Mouse (Mus musculus) megakaryocyte, adult 5-6 weeks (primary cell): ENCODE results near the gene Cul7. TPM values are rescaled to one million over a fixed set of nuclear protein-coding genes. Genes with fewer than 3 reads are reported as not detected.

ENCODE experiments used
- ATAC-seq: 2 replicates; pipeline ENCODE4 v1.8.0; 2016; ENCODE audit warnings: mild to moderate bottlenecking, inconsistent platforms; ENCODE audit not compliant: poor library complexity, severe bottlenecking
- total RNA-seq, 2 experiments: library from RNA; stranded (forward) in 1 of 2; stranded (reverse) in 1 of 2; fragments of 153-499, 151-499 nt in 1 of 2; fragments of 221-1000, 200-1000 nt in 1 of 2; gene quantifications; 2 replicates each; pipeline versions ENCODE4 v1.2.3 to v1.2.4; 2015 to 2017

The Cul7 gene
- total RNA-seq, 2 experiments from 2014 or later = 1.7 to 1.9 TPM

- no peak for ATAC-seq
Measured at GRCm38 (mm10) chr17:46667712-46668111, 17.6 kb downstream of the Cul7 start.

DNA sequence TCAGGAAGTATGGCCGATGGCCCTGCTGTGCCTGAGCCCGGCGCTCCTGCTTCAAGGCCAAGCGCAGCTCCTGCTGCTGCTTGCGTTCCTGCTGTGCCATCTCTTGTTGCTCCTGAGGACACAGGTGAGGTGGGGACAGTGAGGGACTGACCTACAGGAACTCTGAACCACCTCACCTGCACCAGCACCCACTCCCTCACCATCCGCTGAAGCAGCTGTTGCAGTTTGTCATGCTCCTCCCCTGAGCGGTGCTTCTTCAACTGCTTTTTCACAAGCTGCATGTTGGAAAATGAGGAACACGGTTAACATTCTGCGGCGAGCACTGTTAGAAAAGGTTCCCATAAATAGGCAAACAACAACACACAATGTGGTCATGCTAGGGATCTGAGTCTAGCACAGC lies 19.8 kb downstream of the Cul7 start:
- no peak for ATAC-seq

- ATAC-seq = peak; percentile 99
Measured at GRCm38 (mm10) chr17:46673850-46674529, 23.9 kb downstream of the Cul7 start, which contains the start of gene Rrp36. Gene Rrp36, minus strand, starts transcription at chr17:46674352.

DNA sequence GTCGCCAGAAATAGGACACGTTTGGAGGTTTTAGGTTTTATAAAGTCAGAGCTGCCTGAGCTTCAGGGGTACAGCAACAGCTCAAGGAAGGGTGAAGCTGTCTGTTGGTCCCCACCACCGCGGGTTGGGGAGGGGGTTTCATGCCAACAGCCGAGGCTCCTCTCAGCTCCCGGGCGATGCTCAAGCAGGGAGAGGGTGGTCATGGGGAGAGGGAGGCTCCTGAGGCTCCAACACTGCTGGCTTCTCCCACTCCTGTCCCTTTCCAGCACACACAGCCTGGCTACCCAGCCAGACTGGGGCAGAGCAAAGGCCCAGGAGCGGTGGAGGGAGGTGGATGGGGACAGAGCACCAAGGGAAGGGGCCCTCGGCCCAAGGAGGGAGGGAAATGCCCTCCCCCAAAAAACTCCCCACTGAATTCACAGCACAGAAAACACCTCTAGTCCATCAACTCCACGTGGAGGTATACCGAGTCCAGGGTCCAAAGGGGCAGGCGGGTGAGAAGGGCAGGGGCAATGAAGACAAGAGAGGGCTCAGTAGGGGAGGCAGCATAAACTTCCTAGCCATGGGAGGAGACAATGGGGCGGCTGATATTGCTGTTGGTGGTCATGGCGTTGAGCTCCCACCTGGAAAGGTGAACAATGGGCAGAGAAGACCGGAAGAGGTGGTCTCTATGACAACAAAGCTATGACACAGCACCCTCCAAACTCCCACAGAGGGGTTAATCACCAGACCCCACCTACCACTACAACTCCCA lies 24.6 kb downstream of the Cul7 start:
- ATAC-seq = no peak

DNA sequence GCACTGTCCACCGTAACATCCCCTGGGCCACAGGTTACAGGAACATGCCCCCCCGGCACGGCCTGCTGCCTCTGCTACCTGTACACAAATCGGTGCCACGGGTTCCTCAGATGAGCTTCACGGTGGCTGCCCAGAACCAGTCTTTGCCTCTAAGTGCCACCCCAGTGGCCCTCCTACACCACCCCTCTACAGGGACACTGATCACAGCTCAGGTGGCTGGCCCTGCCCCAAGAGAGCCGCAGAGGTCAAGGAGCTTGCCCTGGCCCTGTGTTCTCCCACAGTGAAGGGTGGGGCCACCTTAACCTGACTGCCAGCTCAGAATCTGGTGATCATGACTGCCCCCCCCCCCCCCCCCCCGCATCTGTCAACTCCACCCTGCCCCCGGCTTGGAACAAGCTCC lies 28.3 kb downstream of the Cul7 start, which contains the start of gene Mea1:
Mea1 (plus strand) TSS at position 378 of the 400 bp plus-strand sequence.
- ATAC-seq = no peak

GRCm38 (mm10) chr17:46678911-46679310 lies 28.8 kb downstream of the Cul7 start:
- ATAC-seq = no peak

DNA sequence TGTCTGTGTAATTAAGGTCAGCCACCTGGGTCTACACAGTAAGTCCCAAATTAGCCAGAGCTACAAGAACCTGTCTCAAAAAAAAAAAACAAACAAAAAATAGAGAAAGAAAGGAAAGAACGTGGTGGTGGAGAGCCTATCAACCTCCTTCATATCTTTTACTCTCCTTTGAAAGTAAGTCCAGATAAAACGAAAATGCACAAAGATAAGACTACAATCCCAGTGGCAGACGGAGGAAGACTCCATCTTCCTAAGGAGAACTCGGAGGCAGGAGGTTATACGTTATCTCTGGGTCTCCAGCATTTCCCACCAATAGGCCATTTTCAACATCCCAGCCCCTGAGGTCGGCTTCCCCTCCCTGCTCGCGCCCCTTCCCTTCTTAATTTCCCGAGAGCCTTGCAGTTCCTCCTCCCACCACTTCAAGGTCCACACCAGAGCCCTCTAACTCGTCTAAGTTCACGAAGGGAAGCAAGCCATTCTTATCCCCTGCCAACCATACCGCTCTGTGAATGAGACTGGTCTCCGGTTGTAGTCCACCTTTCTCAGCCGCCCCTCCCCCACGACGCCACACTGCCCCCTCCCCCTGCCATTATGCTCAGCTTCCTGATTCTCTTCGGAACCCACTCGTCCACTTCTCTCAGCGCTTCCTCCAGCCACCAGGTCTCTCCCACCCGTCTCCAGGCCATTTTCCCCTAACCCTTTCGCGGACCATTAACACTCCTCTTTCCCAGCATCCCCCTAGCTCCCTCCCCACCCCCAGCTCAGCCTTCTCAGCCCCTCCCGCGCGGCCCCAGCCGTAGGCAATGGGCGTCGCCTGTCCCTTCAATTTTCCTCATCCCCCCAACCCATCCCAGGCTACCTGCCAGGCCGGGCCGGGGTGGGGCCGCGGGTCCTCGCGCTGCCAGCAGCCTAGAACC lies 30.0 kb downstream of the Cul7 start:
- peak; percentile 6; the same call in 1 of the 2 replicates for ATAC-seq

GRCm38 (mm10) chr17:46680760-46681373 lies 30.7 kb downstream of the Cul7 start, which contains the start of gene Klhdc3:
Gene Klhdc3, minus strand, starts transcription at chr17:46680914.
- peak; percentile 97 for ATAC-seq

DNA sequence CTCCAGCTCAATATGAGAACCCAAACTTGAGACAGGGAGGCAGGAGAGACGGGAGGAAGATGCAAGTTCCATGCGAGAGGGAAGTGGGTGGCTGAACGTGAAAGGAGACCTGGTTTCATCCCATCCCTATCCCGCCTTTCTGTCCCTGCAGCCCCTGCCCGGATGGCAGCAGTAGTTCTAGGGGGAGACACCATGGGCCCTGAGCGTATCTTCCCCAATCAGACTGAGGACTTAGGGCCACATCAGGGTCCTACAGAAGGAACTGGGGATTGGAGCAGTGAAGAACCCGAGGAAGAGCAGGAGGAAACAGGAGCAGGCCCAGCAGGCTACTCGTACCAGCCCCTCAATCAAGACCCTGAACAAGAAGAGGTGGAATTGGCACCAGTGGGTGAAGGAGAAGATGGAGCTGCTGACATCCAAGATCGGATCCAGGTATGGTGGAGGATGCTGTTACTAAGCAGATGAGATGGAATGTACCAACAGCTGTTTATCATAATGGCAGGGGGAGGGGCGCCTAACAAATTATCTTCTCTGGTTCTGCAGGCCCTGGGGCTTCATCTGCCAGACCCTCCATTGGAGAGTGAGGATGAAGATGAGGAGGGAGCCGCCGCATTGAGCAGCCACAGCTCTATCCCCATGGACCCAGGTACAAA lies 31.5 kb downstream of the Cul7 start:
- no peak for ATAC-seq

DNA sequence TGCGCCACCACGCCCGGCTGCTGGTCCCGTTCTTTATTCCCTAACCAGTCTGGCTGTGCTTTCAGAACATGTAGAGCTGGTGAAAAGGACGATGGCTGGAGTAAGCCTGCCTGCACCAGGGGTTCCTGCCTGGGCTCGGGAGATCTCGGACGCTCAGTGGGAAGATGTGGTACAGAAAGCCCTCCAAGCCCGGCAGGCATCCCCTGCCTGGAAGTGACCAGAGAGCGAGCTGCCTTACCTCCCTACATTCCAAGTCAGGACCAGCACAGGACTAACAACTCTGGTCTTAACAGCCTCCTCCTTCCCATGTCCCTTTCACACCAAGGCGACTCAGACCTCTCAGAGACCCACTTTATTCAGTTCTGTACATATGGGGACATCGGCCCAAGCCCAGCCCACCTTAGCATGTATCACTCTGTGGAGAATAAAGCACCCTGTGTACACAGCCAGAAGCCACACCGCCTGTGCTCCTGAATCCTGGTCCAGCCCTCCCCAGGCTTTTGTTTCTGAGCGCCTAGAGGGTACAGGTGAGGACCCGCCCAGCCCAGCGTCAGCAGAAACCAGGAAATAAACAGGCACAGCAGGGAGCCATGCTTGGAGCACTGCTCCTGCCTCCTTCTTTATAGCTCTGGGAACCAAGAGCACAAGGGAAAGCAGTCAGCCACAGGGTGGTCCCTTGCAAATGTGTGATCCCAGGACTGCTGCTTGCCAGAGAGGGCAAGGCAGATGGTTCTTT lies 32.7 kb downstream of the Cul7 start:
- no peak for ATAC-seq

GRCm38 (mm10) chr17:46685913-46686312 lies 35.8 kb downstream of the Cul7 start:
- no peak for ATAC-seq

GRCm38 (mm10) chr17:46690665-46691064 lies 40.5 kb downstream of the Cul7 start:
- no peak for ATAC-seq

- ATAC-seq = no peak
Measured at GRCm38 (mm10) chr17:46691390-46691789, 41.3 kb downstream of the Cul7 start.

- no peak for ATAC-seq
Measured at GRCm38 (mm10) chr17:46694517-46695063, 44.5 kb downstream of the Cul7 start.

- no peak for ATAC-seq
Measured at GRCm38 (mm10) chr17:46698515-46698914, 48.4 kb downstream of the Cul7 start.

GRCm38 (mm10) chr17:46699245-46699644 lies 49.1 kb downstream of the Cul7 start:
- no peak for ATAC-seq

GRCm38 (mm10) chr17:46699912-46700311 lies 49.8 kb downstream of the Cul7 start:
- ATAC-seq = no peak

DNA sequence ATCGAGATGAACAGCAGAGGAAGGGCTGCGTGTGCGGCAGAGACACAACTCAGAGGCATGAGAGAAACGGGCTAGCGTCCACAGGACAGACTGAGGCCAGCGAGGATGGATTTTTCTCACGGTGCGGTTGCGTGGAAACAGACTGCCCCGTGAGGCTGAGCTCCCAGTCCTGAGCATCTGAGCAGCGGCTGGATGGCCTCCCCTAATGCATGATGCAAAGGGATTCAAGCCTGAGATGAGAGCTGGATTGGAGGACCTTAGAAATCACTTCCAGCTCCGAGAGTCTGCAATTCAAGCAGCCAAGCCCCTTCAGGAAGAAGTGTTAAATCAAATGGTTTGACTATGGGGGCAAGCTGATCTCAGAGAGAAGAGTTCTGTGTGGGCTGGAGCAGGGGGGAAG lies 51.4 kb downstream of the Cul7 start:
- ATAC-seq = no peak

GRCm38 (mm10) chr17:46702100-46702499 lies 52.0 kb downstream of the Cul7 start:
- no peak for ATAC-seq
